Mouse (Mus musculus) cerebellum, postnatal 4 days (tissue): ENCODE measurements around the gene Olfr1508.
"Not testable (repeated sequence)": the region's sequence is repeated elsewhere in the genome, so short reads cannot be mapped to it uniquely, and the experiment has no call there.

ENCODE experiments used
- DNase-seq, 2 experiments: peaks; one replicate each; pipeline ENCODE4 v3.0.0; 2022; ENCODE audit warnings: low spot score in 2 of 2, mixed read lengths in 1 of 2

Gene Olfr1508

GRCm38 (mm10) chr14:52467395-52467794 lies at the start of gene Olfr1508:
TSS of gene Olfr1508 (minus strand) at chr14:52467495.
- DNase-seq: no peak

DNA sequence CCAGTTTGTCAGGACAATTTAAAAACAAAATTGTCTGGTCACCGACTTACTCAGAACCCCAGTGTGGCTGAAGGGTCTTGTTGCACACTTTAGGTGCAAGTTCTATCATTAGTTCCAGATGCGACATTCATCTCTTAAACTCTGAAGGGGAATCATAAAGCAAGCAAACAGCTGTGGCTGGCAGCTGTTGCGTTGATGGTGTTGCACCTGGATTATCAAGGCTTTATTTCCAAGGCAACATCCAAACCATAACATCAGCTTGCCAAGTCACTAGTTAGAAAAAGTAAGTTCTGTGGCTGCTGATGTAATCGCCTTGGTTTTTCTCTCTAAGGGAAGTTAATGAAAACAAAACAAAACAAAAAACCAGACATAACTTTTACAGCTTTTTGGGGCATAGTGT lies 28.2 kb upstream of the Olfr1508 start, which contains the start of gene Olfr1507:
Olfr1507 (minus strand) TSS at position 234 of the 400 bp plus-strand sequence.
- no peak for DNase-seq

DNA sequence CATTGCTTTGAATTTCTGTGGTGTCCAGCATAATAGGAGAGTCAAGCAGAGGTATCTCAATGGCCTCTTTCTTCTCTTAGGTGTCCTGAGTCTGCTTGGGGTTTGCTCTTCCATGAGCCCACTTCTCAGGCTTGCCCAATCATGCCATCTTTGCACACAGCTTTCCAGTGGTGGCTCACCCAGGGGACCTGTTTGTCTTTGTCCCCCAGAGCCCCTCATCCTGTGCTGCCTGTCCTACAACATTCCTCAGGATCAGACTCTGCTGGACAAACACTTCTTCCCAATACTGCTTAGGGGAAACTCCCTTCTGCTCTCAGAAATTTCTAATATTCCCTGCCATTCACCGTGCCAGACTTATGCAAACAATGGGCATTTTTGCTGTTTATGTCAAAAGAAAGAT lies 1.6 kb downstream of the Olfr1508 start:
- DNase-seq: no peak

DNA sequence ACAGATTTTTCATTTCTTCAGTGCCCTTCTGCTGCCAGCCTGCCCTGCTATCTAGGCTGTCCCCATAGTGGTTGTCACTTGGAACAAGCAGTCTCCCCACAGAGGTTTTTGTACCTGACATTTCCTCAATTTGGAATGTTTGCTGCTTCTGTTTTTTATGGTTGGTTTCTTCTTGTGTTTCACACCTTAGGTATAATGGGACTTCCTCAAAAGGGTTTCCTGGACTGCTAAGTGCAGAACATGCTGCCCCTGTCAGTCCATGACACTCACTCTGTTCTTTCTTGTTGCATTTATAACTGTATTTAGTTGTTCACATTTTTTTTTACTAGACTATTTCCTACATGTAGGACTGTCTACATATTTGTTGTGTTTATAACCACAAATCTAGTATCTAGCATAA lies 5.4 kb downstream of the Olfr1508 start:
- DNase-seq: no peak

DNA sequence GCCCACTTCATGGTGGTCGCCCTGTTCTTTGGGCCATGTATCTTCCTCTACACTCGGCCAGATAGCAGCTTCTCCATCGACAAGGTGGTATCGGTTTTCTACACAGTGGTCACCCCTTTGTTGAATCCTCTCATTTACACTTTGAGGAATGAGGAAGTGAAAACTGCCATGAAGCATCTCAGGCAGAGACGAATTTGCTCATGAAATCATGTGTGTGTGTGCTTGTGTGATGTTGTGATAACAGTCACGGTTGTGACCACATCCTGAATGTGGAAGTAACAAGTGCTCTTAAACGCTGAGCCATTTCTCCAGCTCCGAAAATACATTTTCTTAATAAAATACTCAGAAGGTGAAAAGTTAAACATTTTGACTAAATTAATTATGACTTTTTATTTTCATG lies 16.2 kb downstream of the Olfr1508 start:
- DNase-seq: no peak

DNA sequence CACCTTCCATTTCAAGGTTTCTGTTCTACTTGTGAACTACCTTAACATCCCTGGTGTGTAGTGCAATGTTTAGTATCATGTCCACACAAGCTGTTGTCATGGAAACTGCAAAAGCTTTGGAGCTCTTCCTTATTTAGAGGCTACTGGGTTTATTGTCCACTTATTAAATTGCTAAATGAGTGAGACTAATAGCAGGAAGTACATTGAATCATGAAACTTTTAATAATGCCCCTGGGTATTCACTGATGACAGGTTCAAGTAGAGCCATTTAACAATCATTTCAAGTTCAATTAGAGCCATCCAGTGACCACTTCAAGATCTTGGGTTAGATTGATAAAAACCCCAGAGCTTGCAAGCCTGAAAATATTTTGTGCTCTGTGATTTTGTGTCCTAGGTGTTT lies 24.6 kb downstream of the Olfr1508 start, which contains the start of gene Olfr1509:
Olfr1509 (plus strand) TSS at position 301 of the 400 bp plus-strand sequence.
- no peak for DNase-seq

GRCm38 (mm10) chr14:52427686-52428085 lies 39.6 kb downstream of the Olfr1508 start:
- no peak for DNase-seq

- no peak for DNase-seq
Measured at GRCm38 (mm10) chr14:52414273-52414672, 53.0 kb downstream of the Olfr1508 start, which contains the start of gene Olfr1510. TSS of gene Olfr1510 (minus strand) at chr14:52414373.

- not testable (repeated sequence) for DNase-seq
Measured at GRCm38 (mm10) chr14:52410142-52410919, 57.0 kb downstream of the Olfr1508 start.
